Mouse (Mus musculus) cortical plate, adult 2 months (tissue): ENCODE measurements at regions not wholly inside any gene's neighbourhood (a gene's known extent, or its start where the extent isn't known, plus 50 kb on each side); places are given as distances from the start of the nearest gene placed in this dataset.

Source experiments
- H3K27ac ChIP-seq: fragments of 200-500 bp; 2 replicates; pipeline ENCODE4 v1.5.1; 2012; ENCODE audit warnings: low read length, control low read depth, inconsistent platforms; ENCODE audit not compliant: insufficient read depth
- H3K4me1 ChIP-seq: fragments of 200-500 bp; 2 replicates; pipeline ENCODE4 v1.6.1; 2011; ENCODE audit warnings: low read length; ENCODE audit not compliant: control insufficient read depth, insufficient read depth
- H3K4me3 ChIP-seq: fragments of 200-500 bp; 2 replicates; pipeline ENCODE4 v1.5.1; 2011; ENCODE audit warnings: mild to moderate bottlenecking, low read length, control low read depth; ENCODE audit not compliant: insufficient read depth
- CTCF ChIP-seq: fragments of 200-500 bp; IDR thresholded peaks from 2 replicates; pipeline ENCODE4 v1.5.1; 2011; ENCODE audit warnings: mild to moderate bottlenecking, control low read depth, low read length; ENCODE audit not compliant: insufficient read depth; ENCODE audit errors: extremely low read depth
- POLR2A ChIP-seq: fragments of 200-500 bp; IDR thresholded peaks from 2 replicates; pipeline ENCODE4 v1.6.1; 2011; ENCODE audit warnings: mild to moderate bottlenecking, low read length, control low read depth; ENCODE audit not compliant: insufficient read depth; ENCODE audit errors: extremely low read depth

DNA sequence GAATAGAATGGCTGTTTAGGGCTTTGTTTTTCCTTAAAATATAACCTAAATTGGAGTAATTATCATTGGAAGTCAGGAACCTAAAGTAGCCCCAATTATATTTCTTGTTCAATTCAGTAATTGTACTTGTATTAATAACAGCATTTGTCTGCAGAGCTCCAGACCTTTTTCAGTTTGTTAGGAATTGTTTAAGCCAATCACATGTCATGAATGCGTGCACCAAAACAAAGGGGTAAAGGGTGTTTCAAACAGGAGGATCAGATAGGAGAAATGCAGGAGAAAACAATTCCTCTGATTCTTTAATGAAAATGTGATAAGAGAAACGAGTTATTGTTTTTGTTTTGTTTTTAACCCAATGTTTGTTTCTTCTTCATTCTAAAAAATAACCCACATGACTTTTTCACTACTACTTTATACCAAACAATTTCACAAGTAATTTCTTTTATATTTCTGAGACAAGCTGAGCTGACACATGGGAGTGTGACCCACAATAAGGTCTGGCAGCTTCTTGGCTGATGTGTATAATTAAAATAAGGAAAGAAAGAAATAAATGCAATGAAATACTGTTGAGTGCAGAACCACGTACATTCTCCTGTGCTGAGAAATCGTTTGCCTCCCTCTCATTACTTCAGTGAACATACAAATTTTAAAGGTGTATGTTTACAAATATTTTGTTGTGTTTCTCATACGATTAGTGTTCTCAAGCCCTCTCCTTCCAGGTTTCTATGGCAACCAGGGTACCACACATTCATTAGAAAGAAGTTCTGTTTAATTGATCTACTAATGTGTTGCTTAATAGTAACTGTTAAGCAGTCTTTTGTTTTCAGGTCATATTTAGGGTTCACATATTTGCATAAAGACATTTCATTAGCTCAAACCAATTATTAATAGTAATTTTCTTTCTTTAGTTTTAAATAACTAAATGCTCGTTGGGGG is 397.7 kb downstream of the Isl1 start:
- Histone ChIP-seq H3K27ac (no peak overlapping the region), H3K4me1 (no peaks in the 10 kb centered on the region), H3K4me3 (no peak overlapping the region)
- no peak for TF ChIP-seq POLR2A
- TF ChIP-seq CTCF, result no peak

DNA sequence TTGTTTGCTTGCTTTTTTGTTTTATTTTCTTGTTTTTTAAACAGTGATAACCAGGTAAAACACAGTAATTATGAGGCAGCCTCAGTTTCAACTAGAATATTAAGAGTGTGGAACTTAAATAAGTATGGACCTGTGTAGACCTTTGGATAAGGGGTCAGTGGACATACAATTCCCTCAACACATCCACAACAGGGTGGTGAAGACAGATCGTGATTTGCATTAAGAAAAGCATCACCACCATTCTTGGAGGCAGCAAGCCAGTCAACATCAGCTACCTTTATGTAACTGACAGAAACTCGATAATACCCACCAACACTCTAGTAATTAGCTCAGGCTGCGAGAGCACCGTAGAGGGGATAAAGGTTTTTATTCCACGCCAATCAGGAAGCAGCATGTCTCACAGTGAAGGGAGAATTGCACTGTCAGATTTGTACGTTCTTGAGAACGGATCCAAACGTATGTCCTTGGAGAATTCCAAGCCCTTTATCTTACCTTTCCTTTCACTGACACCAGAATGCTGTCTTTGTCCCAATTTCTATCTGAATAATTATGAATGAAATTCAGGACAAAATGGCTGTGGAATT is 398.5 kb downstream of the Isl1 start:
- TF ChIP-seq POLR2A (no peak), CTCF (no peak)
- Histone ChIP-seq H3K4me3 (no peak overlapping the region), H3K27ac (no peak overlapping the region), H3K4me1 (no peaks in the 10 kb centered on the region)

DNA sequence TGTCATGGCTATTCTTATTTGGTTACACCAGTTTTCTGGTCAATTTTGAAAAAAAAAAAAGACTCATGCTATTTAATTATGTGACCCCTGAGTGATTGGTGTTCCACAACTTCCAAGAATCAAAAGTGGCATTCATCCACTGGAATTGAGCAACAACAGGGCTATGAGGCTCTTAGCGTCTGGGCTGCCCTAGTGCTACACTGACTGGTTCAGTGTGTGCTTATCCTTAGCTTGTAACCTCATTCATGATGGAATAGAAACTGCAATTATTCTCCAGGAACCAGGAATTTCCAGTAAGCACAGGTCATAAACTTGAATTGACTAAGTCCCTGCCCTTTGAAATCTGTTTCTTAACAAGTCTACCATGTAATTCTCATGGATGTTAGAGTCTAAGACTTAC is 428.9 kb downstream of the Isl1 start:
- Histone ChIP-seq H3K27ac (no peak overlapping the region), H3K4me1 (no peaks in the 10 kb centered on the region), H3K4me3 (no peak overlapping the region)
- TF ChIP-seq CTCF, result no peak
- no peak for TF ChIP-seq POLR2A

DNA sequence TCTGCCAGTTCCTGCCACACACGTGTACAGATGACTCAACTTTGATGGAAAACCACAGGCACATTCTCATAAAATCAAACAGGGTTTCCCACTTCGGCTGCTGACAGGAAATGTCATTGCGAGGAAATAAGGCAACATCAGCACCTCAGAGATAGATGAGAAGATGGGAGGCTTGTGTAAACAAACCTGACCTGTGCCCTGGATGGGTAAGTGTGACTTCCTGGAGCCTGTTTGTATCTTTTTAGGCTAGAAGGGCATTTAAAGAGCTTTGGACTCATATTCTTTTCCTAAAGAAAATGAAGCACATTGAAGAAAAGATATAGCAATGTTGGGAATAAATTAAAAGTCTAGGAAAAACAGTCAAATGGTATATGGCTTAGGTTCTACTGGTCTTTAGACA is 449.0 kb downstream of the Isl1 start:
- TF ChIP-seq POLR2A, result no peak
- no peak for TF ChIP-seq CTCF
- no peak overlapping the region for H3K4me3 ChIP-seq
- H3K27ac ChIP-seq, result no peak overlapping the region
- no peaks in the 10 kb centered on the region for H3K4me1 ChIP-seq

DNA sequence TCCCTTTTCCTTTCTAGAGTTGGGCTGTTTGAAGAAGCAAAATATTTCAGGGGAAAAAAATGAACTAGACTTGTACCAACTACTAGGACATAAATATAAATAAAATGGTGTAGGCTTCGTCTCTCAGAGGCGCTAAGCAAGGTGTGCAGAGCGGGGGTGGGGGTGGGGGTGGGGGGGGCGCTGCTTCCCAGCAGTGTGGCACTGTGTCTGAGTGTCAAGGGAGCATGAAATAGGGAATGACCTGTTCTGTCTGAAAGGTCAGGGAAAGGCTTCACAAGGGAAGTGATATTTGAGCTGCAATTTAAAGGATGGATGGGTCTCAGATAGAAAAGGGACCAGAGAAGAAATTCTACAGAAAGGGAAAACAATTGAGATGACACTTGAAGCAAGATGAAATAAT is 452.9 kb downstream of the Isl1 start:
- H3K4me3 ChIP-seq, result no peak overlapping the region
- TF ChIP-seq POLR2A (no peak), CTCF (no peak)

DNA sequence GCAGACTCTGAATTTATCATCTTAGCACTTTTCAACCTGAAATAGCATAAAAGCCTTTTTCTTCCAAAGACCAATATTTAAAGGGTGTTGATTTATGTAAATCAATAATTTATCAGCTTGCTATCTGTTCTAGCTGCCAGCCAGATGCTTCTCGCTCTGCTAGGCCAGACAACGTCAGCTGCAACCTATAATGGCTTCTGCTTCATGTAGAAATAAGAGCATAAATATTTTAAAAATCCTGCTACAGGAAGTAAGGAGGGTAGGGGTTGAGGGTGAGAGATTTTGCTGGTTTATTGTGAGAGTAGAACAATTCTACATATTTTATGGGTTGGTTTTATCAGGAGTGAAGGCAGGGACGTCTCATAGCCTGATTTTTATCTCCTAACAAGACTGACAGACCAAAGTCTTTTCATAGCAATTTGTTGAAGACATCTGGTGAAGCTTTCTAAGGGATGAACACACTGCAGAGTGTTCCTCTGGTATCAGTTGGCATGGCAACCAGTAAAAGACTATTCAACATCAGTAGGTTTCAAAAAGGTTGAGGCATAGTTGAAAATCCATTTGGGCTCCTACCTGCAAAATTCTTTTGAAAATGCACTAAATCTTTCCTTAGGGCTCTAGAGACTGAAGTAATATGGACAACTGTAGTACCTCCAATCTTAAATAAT is 456.7 kb downstream of the Isl1 start:
- TF ChIP-seq CTCF, result no peak
- TF ChIP-seq POLR2A, result no peak
- H3K4me3 ChIP-seq, result no peak overlapping the region
- H3K27ac ChIP-seq, result no peak overlapping the region
- H3K4me1 ChIP-seq, result no peaks in the 10 kb centered on the region

More for the DNA sequence above, 452.9 kb downstream of the Isl1 start:
- Histone ChIP-seq H3K4me1 (no peaks in the 10 kb centered on the region), H3K27ac (no peak overlapping the region)

DNA sequence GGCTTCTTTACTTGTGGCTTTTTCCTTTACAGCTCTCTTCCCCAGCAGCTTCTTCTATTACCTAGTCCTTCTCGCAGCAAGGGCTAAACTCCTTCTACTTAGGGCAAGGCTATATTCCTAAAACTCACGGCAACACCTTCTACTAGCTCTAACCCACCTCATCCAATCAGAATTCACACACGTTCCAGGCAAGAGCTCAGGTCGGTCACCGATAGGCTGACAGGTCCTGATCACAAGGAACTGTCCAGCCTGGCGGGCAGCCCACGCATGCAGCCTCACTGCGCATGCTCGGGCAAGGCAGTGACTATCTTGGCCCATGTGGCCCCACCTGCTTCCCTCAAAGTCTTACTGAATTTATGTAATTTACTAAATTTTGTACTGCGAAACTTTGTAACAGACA is 466.4 kb downstream of the Isl1 start:
- no peaks in the 10 kb centered on the region for H3K4me1 ChIP-seq
- no peak overlapping the region for H3K4me3 ChIP-seq
- no peak overlapping the region for H3K27ac ChIP-seq
- TF ChIP-seq CTCF (no peak), POLR2A (no peak)

DNA sequence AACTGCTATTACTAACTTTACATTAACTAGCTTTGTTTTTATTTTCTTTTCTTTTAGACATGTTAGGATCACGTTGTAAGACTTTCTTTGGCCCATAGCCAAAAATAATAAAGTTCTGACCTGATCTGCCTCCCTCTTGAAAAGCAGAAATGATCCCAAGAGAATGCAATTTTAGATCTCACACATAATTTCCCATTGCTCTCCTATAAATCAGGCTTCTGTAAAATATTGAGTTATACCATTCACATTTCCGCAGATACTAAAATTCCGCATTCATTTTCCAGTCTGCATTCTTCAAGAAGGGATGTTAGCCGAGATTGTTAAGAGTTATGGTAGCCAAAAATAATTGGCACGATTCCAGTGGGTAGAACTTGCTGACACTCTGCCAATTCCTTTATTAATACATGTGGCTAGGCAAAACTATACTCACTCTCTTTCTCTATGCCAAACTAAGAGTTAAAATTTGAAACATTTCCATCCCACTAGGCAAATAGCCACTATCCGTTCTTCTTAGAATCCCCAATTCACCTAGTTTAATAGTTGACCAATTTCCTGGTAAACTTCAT is 473.2 kb downstream of the Isl1 start:
- TF ChIP-seq POLR2A, result no peak
- TF ChIP-seq CTCF, result no peak
- Histone ChIP-seq H3K4me3 (no peak overlapping the region), H3K27ac (no peak overlapping the region), H3K4me1 (no peaks in the 10 kb centered on the region)

DNA sequence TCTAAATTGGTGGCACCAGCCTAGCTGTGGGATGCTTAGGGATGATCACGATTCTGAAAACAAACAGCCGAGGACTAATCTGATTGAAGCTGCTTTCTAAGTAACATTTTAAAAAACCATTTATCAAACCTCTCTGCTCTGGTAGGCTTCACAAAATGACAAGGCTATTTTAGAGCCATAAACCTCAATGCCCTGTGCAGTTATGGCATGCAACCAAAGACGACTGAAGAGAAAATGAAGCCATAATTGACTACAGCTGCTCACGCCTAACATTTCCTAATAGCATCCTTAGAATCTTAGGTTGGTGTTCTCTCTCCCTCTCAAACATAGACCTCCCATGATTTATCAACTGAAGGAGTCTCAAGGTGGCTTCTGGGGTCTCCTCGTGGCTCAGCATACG is 484.3 kb downstream of the Isl1 start:
- TF ChIP-seq POLR2A (no peak), CTCF (no peak)
- no peaks in the 10 kb centered on the region for H3K4me1 ChIP-seq

DNA sequence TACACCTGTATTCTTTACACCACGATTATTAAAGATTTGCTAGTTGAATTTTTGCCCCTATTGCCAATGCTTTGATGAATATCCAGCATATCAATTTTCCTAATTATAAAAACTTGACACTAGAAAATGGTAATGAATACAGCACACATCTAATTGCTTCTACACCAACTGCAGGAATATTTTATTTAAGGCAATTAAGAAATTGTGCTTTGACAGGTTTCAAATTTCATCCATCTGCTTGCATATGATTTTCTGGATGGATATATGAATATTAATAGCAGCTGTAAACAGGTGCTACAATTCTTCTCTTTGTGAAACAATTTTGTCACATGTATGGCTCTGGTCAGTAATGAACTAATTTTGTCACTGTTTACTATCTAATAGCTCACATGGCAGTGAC is 487.0 kb downstream of the Isl1 start:
- Histone ChIP-seq H3K27ac (no peak overlapping the region), H3K4me1 (no peaks in the 10 kb centered on the region), H3K4me3 (no peak overlapping the region)
- TF ChIP-seq POLR2A, result no peak

More for the DNA sequence above, 484.3 kb downstream of the Isl1 start:
- no peak overlapping the region for H3K27ac ChIP-seq
- H3K4me3 ChIP-seq, result no peak overlapping the region

DNA sequence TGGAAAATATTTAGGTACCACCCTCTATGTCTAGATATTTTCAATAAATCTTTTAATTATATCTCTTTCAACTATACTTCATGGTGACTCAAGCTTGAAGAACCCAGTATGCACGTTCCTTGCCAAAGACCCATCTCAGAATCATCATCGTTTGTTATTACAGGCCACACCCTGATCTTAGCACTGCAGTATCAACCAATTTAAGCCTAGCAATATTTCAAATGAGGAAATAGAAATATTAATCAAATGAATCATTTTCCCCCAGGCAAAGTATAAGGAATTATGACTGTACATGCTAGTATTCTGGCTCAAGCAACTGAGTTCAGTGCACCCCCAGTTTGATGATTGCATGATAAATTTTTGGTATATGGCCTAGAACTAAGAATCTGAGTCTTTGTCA is 495.3 kb downstream of the Isl1 start:
- TF ChIP-seq CTCF (no peak), POLR2A (no peak)

More for the DNA sequence above, 495.3 kb downstream of the Isl1 start:
- H3K4me3 ChIP-seq, result no peak overlapping the region
- H3K4me1 ChIP-seq, result no peaks in the 10 kb centered on the region
- no peak overlapping the region for H3K27ac ChIP-seq
